Mouse (Mus musculus) MEL-GATA-1-ER (cell line): ENCODE results near the gene Rad9b.

ENCODE experiments used
- DNase-seq: peaks from one replicate; pipeline ENCODE4 v3.0.0-alpha.2; 2012; ENCODE audit warnings: low read depth; ENCODE audit errors: extremely low read depth

Gene Rad9b

DNA sequence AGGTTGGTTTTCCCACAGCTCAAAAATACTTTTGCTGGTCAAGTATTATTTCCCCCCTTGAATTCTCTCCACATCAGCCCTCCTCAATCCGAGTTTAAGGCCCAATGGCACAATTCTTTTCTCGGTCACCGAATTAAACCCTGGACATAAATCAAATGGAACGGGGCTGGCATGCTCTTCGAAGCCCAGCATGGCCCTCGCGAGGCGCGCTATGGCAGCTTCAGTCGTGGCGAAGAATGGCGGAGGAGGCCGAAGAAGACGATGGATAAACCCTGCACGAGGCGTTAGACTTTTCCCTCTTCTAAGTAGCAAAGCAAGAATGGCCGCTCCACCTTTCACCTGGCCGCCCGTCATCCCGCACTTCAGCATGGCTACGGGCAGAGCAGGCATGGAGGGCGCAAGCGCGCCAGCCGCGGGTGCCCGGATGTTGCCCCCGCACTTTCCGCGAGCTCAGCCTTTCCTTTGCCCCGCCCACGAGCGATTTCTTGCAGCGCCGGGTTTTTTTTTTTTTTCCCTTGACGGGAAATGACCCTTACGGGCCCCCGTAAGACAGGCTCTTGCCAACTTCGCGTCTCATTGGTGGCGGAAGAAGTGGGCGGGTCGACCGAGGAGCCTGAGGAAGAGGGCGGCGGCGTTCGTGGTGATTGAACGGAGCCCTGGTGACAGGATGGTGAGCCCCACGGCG, at the start of gene Rad9b, which contains the start of gene Vps29:
Gene Rad9b (minus strand): TSS at position 427 of the 685 bp plus-strand sequence.
Gene Vps29 (plus strand): TSS at position 563 of the 685 bp plus-strand sequence.
- DNase-seq: peak; percentile 96

DNA sequence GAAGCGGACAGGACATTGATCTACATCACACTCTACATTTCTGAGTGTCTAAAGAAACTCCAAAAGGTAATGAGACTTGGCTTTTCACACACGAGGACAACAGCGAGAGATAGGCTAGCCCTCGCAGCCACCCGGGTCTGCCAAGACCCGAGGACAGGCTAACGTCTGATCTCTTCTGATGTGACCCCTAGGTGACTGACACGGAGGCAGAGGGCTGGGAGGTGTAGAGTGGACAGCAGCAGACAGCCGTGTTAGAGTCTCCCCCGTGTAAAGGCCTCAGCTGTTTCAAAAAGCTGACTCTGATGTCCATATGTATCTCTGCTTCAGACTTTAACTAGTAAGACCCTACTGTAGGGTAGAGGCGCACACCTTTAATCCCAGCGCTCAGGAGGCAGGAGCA, 49.3 kb upstream of the Rad9b start:
- no peak for DNase-seq

DNA sequence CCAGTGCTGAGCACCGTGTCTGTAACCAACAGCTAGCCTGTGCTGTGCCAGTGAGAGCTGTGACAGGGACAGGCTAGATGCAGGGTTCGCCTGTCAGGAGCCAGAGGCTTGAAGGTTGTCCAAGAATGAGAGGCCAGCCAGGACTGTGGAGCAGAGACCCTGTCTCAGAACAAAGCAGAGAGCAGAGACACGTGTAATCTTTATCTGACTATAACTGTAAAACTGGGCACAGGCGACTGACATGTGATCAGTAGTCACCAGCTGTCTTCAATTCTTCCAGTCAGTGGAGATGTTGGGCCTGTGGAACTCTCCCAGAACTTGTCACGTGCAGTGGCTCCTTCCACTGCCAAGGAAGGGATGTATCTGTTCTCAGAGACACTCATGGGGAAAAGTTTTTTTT, 48.7 kb upstream of the Rad9b start:
- no peak for DNase-seq

DNA sequence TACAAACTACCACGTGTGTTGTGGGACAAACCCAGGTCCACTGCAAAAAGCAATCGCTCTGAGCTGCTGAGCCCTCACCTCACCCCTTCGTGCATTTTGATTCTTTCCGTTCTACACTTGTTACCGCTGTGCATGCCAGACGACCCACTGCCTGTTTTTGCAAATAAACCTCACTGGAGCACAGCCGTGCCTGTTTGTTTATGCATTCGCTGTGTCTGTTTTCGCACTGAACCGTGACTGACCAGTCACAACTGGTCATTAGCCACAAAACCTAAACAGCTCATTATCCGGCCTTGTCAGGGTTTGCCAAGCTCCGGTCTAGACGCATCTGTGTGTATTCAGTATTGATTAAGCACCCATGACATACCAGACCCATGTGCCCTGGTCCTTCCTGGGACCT, 48.1 kb upstream of the Rad9b start:
- no peak for DNase-seq

DNA sequence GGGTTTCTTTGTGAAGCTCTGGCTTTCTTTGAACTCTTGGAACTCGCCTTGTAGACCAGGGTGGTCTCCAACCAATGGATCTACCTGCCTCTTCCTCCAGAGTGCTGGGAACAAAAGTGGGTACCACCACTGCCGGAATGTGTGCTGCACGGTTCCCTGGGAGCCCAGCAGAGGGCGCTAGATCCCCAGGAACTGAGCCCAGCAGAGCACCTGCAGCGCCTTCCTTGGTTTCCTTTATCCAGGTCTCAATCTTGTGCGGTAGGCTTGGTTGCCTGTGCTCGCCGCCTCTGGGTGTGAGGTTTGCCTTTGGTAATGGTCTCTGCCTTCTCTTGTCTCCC, 47.2 kb upstream of the Rad9b start:
- no peak for DNase-seq

DNA sequence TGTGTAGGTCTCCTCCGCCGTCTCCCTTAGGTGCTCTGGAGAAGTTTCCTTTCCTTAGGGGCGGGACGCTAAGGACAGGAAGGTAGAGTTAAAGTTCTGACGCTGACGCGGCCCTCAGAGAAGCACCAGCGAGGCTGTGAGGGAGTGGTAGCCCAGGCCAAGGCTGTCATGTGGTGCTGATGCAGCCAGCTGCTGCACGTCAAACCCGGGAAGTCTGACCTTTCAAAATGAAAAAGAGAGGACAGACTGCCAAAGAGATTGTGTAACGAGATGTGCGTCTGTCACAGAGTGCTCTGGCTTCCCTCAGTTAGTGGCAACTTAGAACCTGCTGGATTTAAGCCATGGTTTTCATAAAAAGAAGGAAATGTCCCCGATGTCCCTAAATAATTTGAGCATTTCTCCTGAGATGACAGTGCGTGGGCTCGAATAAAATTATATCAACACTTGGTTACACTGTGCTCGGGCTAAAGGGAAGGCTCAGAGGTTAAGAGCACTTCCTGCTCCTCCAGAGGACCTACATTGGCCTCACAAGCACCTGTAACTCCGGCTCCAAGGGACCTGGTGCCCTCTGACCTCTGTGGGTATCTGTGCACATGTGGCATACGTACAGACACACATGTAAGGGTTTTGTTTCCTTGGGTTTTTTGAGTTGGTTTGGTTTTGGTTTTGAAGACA, 46.7 kb upstream of the Rad9b start:
- DNase-seq: no peak

DNA sequence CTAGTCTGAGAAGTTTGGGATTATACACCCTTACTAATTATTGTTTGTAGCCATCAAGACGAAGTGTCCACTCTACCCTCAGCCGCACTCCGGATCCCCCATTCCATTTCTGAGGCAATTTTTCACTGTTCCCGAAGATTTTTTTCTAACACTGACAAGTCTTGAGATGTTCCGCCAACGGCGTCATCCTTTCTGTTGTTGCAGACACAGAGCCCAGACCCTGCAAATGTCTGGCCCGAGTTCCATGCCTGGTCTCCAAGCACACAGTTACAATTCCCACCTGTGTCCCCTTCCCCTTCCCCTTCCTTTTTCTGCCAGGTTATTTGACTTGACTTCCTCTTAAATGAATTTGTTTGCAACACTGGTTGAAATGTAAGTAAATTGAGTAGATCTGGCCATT, 45.8 kb upstream of the Rad9b start:
- no peak for DNase-seq

DNA sequence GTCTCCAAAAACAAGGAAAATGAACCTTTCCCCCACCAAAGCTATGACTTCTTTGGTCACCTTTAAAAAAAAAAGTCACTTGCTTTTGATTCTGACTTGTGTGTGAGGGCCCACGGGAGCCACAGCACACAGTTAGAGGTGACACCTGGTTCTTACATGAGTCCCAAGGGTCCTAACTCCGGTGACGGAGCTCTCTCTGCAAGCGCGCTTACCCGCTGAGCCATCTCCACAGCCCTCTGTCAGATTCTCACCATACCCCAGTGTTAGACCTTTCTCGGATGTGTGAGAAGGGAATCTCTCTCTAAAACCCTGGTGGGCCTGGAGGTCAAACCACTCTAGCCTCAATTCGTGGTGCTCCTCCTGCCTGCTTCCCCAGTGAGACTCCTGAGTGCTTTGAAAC, 43.5 kb upstream of the Rad9b start:
- no peak for DNase-seq

DNA sequence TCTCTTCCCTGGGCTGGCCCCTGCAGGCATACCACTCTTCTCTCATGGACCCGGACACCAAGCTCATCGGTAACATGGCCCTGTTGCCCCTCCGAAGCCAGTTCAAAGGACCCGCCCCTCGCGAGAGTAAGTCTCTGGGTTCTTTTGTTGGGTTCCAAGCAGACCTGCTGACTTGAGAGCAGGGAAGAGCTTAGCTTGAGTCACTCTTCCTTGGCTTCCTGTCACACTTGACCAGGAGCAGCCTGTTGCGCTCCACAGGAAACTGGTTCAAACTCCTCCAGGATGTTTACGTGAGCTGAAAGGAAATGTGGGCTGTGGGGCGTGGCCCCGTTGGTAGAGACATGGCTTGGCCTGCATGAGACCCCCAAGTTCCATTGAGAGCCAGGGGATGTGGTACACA, 42.8 kb upstream of the Rad9b start:
- DNase-seq: no peak

DNA sequence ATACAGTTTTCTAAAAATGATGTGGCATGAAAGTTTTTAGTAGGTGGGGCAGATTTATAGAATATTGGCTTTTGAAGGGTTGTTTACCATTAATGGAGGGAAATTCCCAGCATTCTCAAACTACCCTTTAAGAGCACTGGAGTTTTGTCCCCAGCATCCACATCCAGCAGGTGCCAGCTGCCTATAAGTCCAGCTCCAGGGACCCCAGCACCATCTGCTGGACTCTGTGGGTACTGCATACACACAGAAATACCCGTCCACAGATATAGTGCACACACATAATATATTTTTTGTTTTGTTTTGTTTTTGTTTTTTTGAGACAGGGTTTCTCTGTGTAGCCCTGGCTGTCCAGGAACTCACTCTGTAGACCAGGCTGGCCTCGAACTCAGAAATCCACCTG, 39.9 kb upstream of the Rad9b start:
- peak; percentile 50 for DNase-seq

DNA sequence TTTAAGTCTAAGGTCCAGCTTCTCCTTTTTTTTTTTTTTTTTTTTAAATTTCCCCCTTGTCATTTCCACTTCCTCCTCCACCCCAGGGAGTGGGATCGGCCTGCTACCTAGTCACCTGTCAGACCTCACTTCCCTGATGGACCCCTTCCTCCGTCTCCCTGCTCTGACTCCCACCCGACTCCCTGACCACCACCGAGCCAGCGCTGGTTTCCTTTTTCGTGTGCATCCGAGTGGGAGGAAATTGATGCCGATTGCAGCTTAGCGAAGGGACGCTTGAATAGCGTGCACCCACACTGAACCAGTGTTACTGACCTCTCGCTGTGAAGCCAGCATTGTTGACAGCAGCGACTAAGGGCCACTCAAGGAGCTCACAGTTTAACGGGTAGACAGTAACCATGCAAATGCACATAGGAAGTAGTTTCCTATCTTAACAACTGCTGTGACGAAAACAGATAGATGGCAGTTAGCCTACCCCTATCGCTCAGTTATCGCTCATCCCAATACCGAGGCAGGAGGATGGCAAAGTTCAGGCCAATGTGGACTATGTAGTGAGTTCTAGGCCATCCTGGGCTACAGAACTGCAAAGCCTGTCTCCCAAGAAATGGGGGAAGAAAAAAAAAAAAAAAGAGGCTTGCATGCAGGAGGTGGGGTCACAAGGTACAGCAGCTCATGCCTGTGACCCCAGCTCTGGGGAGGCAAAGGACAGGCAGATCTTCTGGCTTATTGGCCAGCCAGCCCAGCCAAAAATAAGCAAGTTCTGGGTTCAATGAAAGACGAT, 38.4 kb upstream of the Rad9b start:
- peak; percentile 32 for DNase-seq

DNA sequence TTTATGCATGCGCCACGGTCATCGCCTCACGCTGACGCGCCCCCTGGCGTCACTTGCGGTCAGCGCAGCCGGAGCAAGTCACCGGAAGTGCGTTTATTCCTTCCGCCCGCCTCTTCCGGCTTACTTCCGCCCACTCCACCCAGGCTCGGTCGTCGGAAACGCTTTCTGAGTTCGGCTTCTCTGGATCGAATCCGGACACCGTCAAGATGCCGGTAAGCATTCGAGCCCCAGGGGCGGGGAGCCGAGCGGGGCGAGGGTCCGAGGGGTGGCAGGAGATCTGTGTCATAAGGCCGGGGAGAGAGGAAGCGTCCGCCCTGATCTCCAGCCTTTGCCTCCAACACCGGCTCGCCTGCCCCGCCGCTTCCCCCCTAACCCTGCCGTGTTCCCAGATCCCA, 37.8 kb upstream of the Rad9b start, which contains the start of gene Arpc3:
Gene Arpc3 (plus strand): TSS at position 93 of the 395 bp plus-strand sequence.
- DNase-seq: peak; percentile 70

DNA sequence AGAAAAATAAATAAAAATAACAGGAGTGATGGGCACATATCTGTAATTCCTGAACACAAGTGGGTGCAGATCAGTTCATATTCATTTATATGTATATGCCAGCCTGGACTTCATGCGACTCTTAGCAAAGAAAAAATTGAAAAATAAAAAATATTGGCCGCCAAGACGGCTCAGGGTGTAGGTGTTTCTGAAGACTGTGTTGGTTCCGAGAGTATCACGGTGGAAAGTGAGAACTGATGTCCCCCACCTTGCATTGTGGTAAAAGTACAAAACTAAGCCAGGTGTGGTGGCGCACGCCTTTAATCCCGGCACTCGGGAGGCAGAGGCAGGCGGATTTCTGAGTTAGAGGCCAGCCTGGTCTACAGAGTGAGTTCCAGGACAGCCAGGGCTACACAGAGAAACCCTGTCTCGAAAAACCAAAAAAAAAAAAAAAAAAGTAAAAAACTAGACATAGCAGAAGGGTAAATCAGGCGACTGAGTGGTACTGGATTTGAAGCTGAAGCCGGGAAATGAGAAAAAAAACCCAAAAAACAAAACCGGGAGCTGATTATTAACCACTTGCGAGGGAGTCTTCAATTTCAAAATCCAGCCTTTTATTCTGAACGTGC, 37.2 kb upstream of the Rad9b start:
- no peak for DNase-seq

DNA sequence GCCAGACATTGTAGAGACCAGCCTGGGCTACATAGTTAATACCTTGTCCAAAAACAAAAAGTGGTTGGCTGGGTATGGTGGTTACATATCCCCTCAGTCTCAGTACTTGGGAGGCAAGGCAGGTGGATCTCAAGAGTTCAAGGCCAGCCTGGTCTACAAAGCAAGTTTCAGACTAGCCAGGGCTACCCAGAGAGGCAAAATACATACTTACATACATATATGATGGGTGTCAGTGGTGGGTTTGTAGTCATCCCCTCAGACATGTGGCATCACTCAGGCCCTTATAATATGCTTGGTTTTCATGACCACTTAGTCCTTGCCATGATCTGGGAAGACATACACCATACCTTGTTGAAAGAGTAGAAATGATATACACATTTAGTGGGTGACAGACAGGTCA, 36.6 kb upstream of the Rad9b start:
- DNase-seq: no peak

DNA sequence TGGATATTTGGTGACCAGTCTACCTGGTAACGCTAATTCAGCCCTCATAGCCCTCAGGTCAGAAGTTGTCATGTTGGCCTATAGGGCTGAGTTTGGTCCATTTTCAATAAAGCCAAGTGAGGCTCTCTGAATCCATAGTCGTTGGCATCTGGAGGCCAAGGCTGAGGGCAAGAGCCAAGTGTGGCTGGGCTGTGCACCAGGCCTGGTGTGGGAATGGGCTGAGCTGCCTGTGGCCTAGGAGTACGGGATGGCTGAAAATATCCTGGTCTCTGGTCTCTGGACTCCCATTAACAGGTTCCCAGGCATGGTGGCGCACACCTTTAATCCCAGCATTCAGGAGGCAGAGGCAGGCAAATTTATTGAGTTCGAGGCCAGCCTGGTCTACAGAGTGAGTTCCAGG, 36.0 kb upstream of the Rad9b start:
- DNase-seq: no peak

DNA sequence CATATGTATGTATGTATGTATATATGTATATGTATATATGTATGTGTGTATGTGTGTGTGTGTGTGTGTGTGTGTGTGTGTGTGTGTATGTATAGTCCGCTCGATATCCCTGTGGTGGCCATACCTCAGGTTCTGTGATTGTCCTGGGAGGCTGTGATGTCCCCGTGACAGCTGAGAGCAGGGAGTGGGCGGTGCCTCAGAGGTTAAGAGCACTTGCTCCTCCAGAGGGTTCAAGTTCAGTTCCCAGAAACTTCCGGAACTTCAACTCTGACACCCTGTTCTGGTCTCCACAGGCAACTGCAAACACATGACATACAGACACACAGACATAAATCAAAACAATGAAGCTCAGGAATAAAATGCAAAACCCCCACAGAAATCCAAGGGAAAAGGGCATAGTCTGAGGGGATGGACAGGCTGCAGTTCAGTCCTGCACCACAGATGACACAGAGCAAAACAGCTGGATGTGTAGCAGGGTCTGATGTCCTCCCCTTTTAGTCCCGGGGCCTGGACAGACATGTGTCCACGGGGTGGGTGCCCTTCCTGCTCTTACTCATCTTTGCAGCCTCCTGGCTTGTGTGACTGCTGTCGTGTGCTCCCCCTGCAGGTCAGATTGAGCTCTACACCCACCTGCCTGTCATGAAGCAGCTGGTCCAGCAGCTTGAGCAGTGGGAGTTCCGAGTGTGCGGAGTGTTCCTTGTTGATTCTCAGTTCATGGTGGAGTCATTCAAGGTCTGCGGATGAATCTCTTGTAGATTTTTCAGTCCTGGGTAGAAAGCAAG, 25.5 kb upstream of the Rad9b start:
- peak; percentile 30 for DNase-seq

DNA sequence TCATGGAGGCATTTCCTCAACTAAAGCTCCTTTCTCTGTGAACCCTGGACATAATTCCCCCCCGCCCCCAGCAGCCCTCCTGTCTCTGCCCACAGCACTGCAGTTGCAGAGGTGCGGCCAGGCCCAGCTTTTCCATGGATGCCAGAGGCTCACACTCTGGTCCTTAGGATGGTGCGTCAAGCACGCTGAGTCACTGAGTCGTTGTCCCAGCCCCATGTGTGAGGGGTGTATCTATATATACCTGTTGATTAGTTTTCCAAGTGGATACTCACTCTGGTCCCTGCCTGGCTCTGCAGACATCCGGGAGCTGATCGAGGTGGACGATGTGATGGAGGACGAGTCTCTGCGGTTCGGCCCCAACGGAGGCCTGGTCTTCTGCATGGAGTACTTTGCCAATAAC, 24.1 kb upstream of the Rad9b start:
- no peak for DNase-seq

DNA sequence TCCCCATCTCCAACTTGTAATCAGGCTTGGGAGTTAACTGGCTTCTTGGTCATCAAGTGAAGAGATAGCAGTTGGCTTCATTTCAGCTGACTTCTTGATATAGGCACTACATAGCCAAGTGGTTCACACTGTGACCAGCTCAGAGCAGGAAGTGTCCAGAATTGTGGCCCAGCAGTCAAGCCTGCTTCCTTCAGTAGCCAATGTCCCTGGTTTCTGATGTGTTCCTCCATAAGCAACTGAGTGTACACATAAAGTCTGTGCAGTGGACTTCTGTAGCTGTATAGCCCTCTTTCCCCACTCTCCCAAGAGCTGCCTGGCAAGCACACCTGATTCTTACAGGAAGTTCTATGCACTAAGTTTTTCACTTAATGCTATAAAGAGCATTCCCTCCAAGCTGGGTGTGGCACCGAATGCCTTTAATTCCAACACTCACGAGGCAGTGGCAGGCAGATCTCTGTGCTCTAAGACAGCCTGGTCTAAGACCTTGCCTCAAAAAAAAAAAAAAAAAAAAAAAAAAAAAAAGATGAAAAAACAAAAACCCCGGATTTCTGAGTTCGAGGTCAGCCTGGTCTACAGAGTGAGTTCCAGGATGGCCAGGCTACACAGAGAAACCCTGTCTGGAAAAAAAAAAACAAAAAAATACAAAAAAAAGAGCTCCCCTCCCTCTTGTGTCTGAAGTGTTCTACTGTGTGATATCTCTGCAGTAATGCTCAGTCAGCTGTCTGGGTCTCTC, 23.2 kb upstream of the Rad9b start:
- DNase-seq: no peak

DNA sequence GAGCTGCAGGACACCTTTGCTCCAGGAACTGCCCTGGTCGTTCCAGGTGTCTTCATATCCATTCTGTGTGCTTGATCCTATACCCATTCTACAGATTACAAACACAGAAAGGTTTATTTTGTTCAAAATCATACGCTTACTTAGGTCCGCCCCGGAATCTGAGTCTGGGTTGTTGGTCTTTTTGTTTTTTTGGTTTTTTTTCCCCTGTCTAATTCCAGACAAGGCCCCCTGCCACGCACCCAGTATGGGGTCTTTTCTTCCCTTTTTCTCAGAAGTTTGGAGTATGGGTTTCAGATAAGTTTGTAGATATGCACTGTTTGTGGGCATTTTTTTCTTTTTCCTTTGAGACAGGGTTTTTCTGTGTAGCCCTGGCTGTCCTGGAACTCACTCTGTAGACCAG, 18.8 kb upstream of the Rad9b start:
- no peak for DNase-seq

DNA sequence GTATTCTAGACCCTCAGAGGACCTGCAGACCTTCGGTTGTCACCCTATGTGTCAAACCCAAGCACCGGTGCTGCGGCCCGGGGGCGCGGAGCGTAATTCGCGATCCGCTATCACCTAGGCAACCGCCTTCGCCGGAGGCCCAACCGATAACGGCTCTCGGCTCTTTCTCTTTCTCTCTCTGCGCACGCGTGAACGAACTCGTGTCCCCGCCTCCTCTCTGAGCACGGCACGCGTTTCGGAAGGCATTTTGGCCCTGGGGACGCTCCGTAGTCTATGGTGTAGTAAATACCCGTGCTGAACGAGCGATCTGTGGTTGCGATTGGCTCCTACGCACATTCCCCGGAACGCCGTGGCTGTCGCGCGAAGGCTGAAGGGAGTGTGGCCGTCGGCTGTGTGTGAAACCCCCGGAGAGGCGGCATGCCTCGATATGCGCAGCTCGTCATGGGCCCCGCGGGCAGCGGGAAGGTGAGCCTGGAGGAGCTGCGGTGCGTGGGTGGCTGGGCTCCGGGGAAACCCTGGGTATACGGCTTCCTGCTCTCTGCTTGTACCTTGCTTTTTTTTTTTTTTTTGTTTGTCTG, 18.2 kb upstream of the Rad9b start, which contains the start of gene Fam216a:
Gene Fam216a (minus strand): TSS at position 173 of the 578 bp plus-strand sequence.
- peak; percentile 99 for DNase-seq
